Mouse (Mus musculus) myocyte (in vitro differentiated cells): ENCODE data around the gene Zmym5. TPM values are rescaled to one million over a fixed set of nuclear protein-coding genes. Genes with fewer than 3 reads are reported as not detected.
A peak's percentile ranks its signal among the peaks of the same experiment; 100 is the strongest.

Experiments used
- H3K27me3 ChIP-seq: one replicate; pipeline ENCODE4 v1.6.1; 2011; ENCODE audit not compliant: control insufficient read depth, insufficient read depth, insufficient read length
- H3K36me3 ChIP-seq: one replicate; pipeline ENCODE4 v1.6.1; 2011; ENCODE audit not compliant: control insufficient read depth, insufficient read depth
- H3K4me2 ChIP-seq: one replicate; pipeline ENCODE4 v1.6.1; 2011; ENCODE audit warnings: low read depth, control low read depth
- H3K4me3 ChIP-seq: one replicate; pipeline ENCODE4 v1.5.1; 2011; ENCODE audit warnings: mild to moderate bottlenecking, control low read depth, moderate library complexity
- H3K79me2 ChIP-seq: one replicate; pipeline ENCODE4 v1.6.1; 2011; ENCODE audit not compliant: control insufficient read depth, insufficient read depth
- H3ac ChIP-seq: one replicate; pipeline ENCODE4 v1.6.1; 2011; ENCODE audit not compliant: control insufficient read depth, insufficient read length
- CEBPB ChIP-seq: IDR thresholded peaks from 2 replicates; pipeline ENCODE4 v1.6.1; 2011; ENCODE audit warnings: mild to moderate bottlenecking, moderate library complexity; ENCODE audit not compliant: poor library complexity, insufficient read depth, severe bottlenecking
- E2F4 ChIP-seq: IDR thresholded peaks from one replicate; pipeline ENCODE4 v1.6.1; 2011; ENCODE audit warnings: mild to moderate bottlenecking, control low read depth, moderate library complexity; ENCODE audit not compliant: insufficient read depth
- MAX ChIP-seq: IDR thresholded peaks from one replicate; pipeline ENCODE4 v1.6.1; 2011; ENCODE audit warnings: low read depth, mild to moderate bottlenecking, control low read depth
- MYOD1 ChIP-seq, 3 experiments: IDR thresholded peaks; one replicate each; pipeline ENCODE4 v1.6.1; 2011; ENCODE audit warnings: control low read depth in 2 of 3, low read depth in 2 of 3, mild to moderate bottlenecking in 2 of 3, moderate library complexity in 1 of 3; ENCODE audit not compliant: insufficient read length in 2 of 3, control insufficient read depth in 1 of 3
- MYOG ChIP-seq, 3 experiments: IDR thresholded peaks; one replicate each; pipeline ENCODE4 v1.6.1; 2011; ENCODE audit warnings: control low read depth in 2 of 3, low read depth in 2 of 3, mild to moderate bottlenecking in 2 of 3; ENCODE audit not compliant: insufficient read length in 2 of 3, control insufficient read depth in 1 of 3, insufficient read depth in 1 of 3
- POLR2A ChIP-seq: IDR thresholded peaks from one replicate; pipeline ENCODE4 v1.6.1; 2011; ENCODE audit warnings: low read depth, mild to moderate bottlenecking, control low read depth, moderate library complexity; ENCODE audit not compliant: insufficient read length
- POLR2AphosphoS2 ChIP-seq: IDR thresholded peaks from one replicate; pipeline ENCODE4 v1.6.1; 2011; ENCODE audit warnings: low read depth, control low read depth; ENCODE audit not compliant: insufficient read length
- REST ChIP-seq: IDR thresholded peaks from one replicate; pipeline ENCODE4 v1.6.1; 2011; ENCODE audit warnings: mild to moderate bottlenecking, control low read depth, moderate library complexity; ENCODE audit not compliant: insufficient read depth, insufficient read length
- SRF ChIP-seq: IDR thresholded peaks from one replicate; pipeline ENCODE4 v1.6.1; 2011; ENCODE audit warnings: low read depth; ENCODE audit not compliant: control insufficient read depth, insufficient read length
- TCF12 ChIP-seq: IDR thresholded peaks from one replicate; pipeline ENCODE4 v1.6.1; 2011; ENCODE audit warnings: mild to moderate bottlenecking, control low read depth; ENCODE audit not compliant: poor library complexity, insufficient read depth, severe bottlenecking
- TCF3 ChIP-seq: IDR thresholded peaks from one replicate; pipeline ENCODE4 v1.6.1; 2011; ENCODE audit warnings: low read depth, control low read depth; ENCODE audit not compliant: insufficient read length
- USF1 ChIP-seq: IDR thresholded peaks from one replicate; pipeline ENCODE4 v1.6.1; 2011; ENCODE audit warnings: low read depth, mild to moderate bottlenecking, control low read depth, moderate library complexity
- polyA plus RNA-seq: library from polyadenylated mRNA; unstranded; fragments of >200 nt; fragmentation: generic; extraction: Trizol; gene quantifications from one replicate; pipeline ENCODE4 v1.2.1, GENCODE M21; 2012; ENCODE audit warnings: missing spikeins

Zmym5 gene
- polyA plus RNA-seq, 1 experiment, result 3.5 TPM

DNA sequence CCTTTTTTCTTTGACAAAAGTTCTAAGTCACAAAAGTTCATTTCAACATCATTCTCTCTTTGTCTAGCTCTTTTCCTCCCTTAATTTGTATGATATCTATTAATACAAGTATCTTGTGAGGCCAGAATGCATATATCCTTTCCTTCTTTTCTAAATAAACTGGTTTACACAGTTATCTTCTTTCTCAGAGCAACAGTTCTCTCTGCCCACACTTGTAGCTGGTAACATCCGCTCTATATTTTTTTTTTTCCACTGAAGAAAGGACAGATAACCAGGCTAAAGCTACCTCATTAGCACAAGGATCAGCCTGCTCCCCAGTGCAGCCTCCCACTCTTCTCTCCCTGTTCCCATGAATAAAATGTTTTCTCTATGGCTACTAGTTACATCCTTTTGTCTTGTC lies 26.9 kb downstream of the Zmym5 start:
- Histone ChIP-seq H3K4me2 (no peak overlapping the region), H3K36me3 (no peaks in the 10 kb centered on the region), H3K4me3 (no peak overlapping the region), H3K27me3 (no peaks in the 10 kb centered on the region), H3ac (no peak overlapping the region), H3K79me2 (no peaks in the 10 kb centered on the region)
- TF ChIP-seq POLR2A (no peak), MYOG (IDR thresholded peaks at IDR 0.05; ENCODE audit: control insufficient read depth in 1 of 3, insufficient read depth in 1 of 3, insufficient read length in 2 of 3, low read depth in 2 of 3) (no peak), REST (no peak), MYOD1 (IDR thresholded peaks at IDR 0.05; ENCODE audit: control insufficient read depth in 1 of 3, insufficient read length in 2 of 3, low read depth in 2 of 3) (no peak), TCF12 (no peak), POLR2AphosphoS2 (no peak), SRF (no peak), TCF3 (no peak), CEBPB (no peak), USF1 (no peak)

DNA sequence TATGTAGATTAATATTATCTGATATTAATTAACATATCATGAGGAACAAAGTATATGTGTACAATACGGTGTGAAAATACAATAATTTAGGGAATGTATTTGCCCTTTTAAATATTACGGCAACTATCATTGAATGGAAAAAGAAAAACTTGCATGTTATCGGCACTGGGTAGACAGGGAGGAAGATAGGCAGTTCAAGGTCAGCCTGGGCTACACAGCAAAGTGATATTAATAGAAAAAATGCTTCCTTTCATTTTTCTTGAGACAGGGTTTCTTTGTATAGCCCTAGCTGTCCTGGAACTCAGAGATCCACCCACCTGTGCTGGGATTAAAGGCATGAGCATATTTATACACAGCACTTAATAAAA lies 32.6 kb downstream of the Zmym5 start:
- H3K4me3 ChIP-seq, result peak overlapping the region; percentile 98
- H3K36me3 ChIP-seq, result no peaks in the 10 kb centered on the region
- no peaks in the 10 kb centered on the region for H3K27me3 ChIP-seq
- H3K79me2 ChIP-seq, result peaks cover 39% of the 10 kb centered on the region
- no peak for TF ChIP-seq MYOG (IDR thresholded peaks at IDR 0.05; ENCODE audit: control insufficient read depth in 1 of 3, insufficient read depth in 1 of 3, insufficient read length in 2 of 3, low read depth in 2 of 3)
- TF ChIP-seq MAX, result no peak
- TF ChIP-seq CEBPB, result no peak
- no peak for TF ChIP-seq POLR2A
- no peak for TF ChIP-seq TCF3
- TF ChIP-seq TCF12, result no peak
- TF ChIP-seq MYOD1 (IDR thresholded peaks at IDR 0.05; ENCODE audit: control insufficient read depth in 1 of 3, insufficient read length in 2 of 3, low read depth in 2 of 3), result no peak
- no peak for TF ChIP-seq USF1
- TF ChIP-seq REST, result no peak
- no peak for TF ChIP-seq POLR2AphosphoS2
- no peak for TF ChIP-seq E2F4
- no peak for TF ChIP-seq SRF
- H3ac ChIP-seq, result no peak overlapping the region
- peak overlapping the region; percentile 83 for H3K4me2 ChIP-seq

DNA sequence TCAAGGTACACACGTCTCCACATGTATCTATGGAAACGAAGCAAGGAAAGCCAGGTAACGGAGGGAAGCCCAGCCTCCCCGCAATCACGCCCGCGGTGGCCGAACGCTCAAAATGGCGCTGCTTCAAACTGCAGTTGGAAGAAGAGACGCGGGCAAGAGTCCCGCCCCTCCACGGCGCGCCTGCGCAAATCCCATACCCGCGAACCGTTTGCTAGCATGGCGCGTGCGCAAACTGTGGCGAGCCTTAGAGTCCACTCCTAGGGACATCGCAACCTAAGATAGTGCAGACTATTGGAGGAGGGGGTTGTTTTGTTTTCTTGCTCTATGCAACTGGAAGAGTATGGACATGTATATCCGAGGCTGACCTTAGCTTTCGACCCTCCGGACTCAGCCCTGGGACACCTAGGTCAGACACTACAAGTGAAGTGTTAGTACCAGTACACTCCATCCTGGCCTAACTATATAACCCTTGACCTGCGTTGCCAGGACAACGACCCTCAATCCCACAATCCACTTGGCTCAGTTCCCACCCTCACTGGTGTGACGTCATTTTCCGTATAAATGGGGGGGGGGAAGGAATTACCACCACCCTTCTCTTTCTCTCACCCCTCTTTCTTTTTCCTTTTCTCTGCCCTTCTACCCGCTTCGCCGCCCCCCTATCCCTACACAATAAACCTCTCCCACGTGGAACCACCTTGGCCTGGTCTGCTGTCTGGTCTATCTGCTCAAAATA lies 33.1 kb downstream of the Zmym5 start, which contains the start of gene Pspc1:
Pspc1 (minus strand) TSS at position 117 of the 733 bp plus-strand sequence.
- H3K36me3 ChIP-seq, result no peaks in the 10 kb centered on the region
- H3K79me2 ChIP-seq, result peaks cover 45% of the 10 kb centered on the region
- H3ac ChIP-seq, result peak within 1 kb of the TSS; percentile 7
- TF ChIP-seq POLR2AphosphoS2 (peak; percentile 98), MAX (no peak), POLR2A (peak; percentile 98), TCF12 (no peak)
- no peaks in the 10 kb centered on the region for H3K27me3 ChIP-seq
- H3K4me2 ChIP-seq, result peak within 1 kb of the TSS; percentile 98
- H3K4me3 ChIP-seq, result peak within 1 kb of the TSS; percentile 98

DNA sequence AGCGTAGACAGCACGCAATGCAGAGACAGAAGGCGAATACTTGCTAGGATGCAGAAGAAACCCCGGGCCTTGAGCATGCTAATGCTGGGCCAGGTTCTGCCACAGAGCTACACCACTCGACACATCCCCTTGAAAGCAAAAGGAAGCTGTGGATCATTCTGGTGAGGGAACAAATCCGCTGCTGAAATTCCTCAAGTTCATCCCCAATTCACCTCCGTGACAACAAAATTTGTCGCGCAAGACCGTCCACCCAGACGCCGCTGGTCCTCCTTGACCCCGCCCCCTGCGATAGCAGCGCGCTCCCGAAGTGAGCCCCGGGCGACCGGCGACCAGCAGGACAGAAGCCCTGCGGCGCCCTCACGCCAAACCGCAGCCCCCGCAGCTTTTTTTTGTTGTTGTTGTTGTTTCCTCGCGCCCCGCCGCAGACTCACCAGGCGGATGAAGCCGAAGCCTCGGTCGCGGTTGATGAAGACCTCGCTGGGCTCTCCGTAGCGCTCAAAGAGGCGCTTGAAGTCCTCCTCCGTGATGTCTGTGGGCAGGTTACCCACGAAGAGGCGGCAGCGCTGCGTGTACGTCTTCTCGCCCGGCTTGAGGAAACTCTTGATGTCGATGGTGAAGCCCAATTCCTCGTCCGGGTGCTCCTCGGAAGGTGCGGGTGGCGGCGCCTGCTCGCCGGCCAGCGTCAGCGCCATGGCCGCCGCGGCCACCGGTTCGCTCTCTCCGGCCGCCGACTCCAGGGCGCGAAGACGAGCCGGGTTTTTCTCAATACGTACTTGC lies 34.0 kb downstream of the Zmym5 start:
- H3K79me2 ChIP-seq, result peaks cover 53% of the 10 kb centered on the region
- H3K27me3 ChIP-seq, result no peaks in the 10 kb centered on the region
- H3K4me2 ChIP-seq, result peak overlapping the region; percentile 98
- H3K36me3 ChIP-seq, result no peaks in the 10 kb centered on the region
- peak overlapping the region; percentile 98 for H3K4me3 ChIP-seq
- H3ac ChIP-seq, result peak overlapping the region; percentile 7
- TF ChIP-seq MAX, result no peak
- TF ChIP-seq POLR2A, result peak; percentile 24

DNA sequence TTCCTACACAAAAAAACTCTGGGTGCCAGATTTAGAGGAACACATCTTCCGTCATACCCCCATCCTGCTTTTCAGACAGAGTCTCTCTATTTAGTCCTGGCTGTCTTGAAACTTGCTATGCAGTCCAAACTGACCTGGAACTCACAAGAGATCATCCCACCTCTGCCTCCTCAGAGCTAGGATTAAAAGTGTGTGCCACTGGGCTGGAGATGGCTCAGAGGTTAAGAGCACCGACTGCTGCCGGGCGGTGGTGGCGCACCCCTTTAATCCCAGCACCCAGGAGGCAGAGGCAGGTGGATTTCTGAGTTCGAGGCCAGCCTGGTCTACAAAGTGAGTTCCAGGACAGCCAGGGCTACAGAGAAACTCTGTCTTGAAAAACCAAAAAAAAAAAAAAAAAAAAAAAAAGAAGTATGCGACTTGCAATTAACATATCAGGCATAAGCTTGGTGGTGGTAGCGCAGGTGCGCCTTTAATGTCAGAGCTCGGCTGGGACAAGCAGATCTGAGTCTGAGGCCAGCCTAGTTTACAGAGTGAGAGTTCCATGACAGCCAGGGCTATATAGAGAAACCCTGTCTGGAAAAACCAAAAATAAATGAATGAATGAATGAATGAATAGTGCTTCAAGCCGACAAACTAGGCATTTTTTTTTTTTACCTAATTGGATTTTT lies 34.8 kb downstream of the Zmym5 start:
- Histone ChIP-seq H3K79me2 (peaks cover 62% of the 10 kb centered on the region), H3K4me2 (peak overlapping the region; percentile 98), H3K27me3 (no peaks in the 10 kb centered on the region), H3ac (peak overlapping the region; percentile 7), H3K4me3 (peak overlapping the region; percentile 98), H3K36me3 (no peaks in the 10 kb centered on the region)
- TF ChIP-seq TCF3, result no peak
- TF ChIP-seq POLR2A, result no peak
- TF ChIP-seq MAX, result no peak
- TF ChIP-seq MYOD1 (IDR thresholded peaks at IDR 0.05; ENCODE audit: control insufficient read depth in 1 of 3, insufficient read length in 2 of 3, low read depth in 2 of 3), result no peak
- TF ChIP-seq REST, result no peak
- no peak for TF ChIP-seq POLR2AphosphoS2
- no peak for TF ChIP-seq CEBPB
- no peak for TF ChIP-seq TCF12
- TF ChIP-seq E2F4, result no peak
- no peak for TF ChIP-seq MYOG (IDR thresholded peaks at IDR 0.05; ENCODE audit: control insufficient read depth in 1 of 3, insufficient read depth in 1 of 3, insufficient read length in 2 of 3, low read depth in 2 of 3)
- TF ChIP-seq USF1, result no peak
- TF ChIP-seq SRF, result no peak
